Mouse (Mus musculus) ES-E14 (cell line): Measurements from ENCODE around the gene Nlrc5.

Source experiments
- HCFC1 ChIP-seq: IDR thresholded peaks from 2 replicates; pipeline ENCODE4 v1.6.1; 2012; ENCODE audit warnings: low read length, inconsistent platforms, borderline replicate concordance; ENCODE audit not compliant: insufficient read depth
- ZC3H11A ChIP-seq: IDR thresholded peaks from 2 replicates; pipeline ENCODE4 v1.6.1; 2012; ENCODE audit warnings: low read depth, mild to moderate bottlenecking, inconsistent platforms, low read length, borderline replicate concordance
- ZNF384 ChIP-seq: IDR thresholded peaks from 2 replicates; pipeline ENCODE4 v1.6.1; 2012; ENCODE audit warnings: low read depth, low read length, inconsistent platforms

GRCm38 (mm10) chr8:94398587-94398986, 35.6 kb upstream of the Nlrc5 start:
- no peak for TF ChIP-seq ZNF384
- no peak for TF ChIP-seq HCFC1
- TF ChIP-seq ZC3H11A, result no peak
